Mouse (Mus musculus) heart, postnatal 0 days (tissue): ENCODE measurements at regions not wholly inside any gene's neighbourhood (a gene's known extent, or its start where the extent isn't known, plus 50 kb on each side); places are given as distances from the start of the nearest gene placed in this dataset.

ENCODE experiments used
- CTCF ChIP-seq: IDR thresholded peaks from 2 replicates; pipeline ENCODE4 v1.5.1; 2016; ENCODE audit warnings: antibody characterized with exemption, control low read depth, low read depth
- EP300 ChIP-seq: IDR thresholded peaks from 2 replicates; pipeline ENCODE4 v1.6.1; 2016; ENCODE audit warnings: antibody characterized with exemption, low read depth

GRCm38 (mm10) chr13:99092279-99092930 is 92.2 kb upstream of the Zfp366 start:
- TF ChIP-seq CTCF (no peak), EP300 (no peak)
